Mouse (Mus musculus): ENCODE measurements around the gene Ntrk1. TPM values are rescaled to one million over a fixed set of nuclear protein-coding genes. Genes with fewer than 3 reads are reported as not detected.

Gene Ntrk1
- polyA plus RNA-seq, 1 experiment from 2014 or later: 8.4 TPM

Other genes starting within 250 kb of the Ntrk1 start
- 17.4 and 17.8 TPM in 2 replicates for gene Arhgef11, start 177.6 kb downstream of the Ntrk1 start, polyA plus RNA-seq (2015; fragmentation: Nextera tagmentation; extraction: Ambion mirVana)
- 0.66 and 0.84 TPM in 2 replicates for gene Lrrc71, start 46.5 kb downstream of the Ntrk1 start, polyA plus RNA-seq (2015; fragmentation: Nextera tagmentation; extraction: Ambion mirVana)
- gene Insrr, start 1.8 kb upstream of the Ntrk1 start, polyA plus RNA-seq (2015; fragmentation: Nextera tagmentation; extraction: Ambion mirVana): 1.2 and 1.5 TPM in 2 replicates
- gene Pear1, start 29.1 kb upstream of the Ntrk1 start, polyA plus RNA-seq (2015; fragmentation: Nextera tagmentation; extraction: Ambion mirVana): 40.8 and 51.0 TPM in 2 replicates
- gene Sh2d2a, start 51.6 kb upstream of the Ntrk1 start, polyA plus RNA-seq (2015; fragmentation: Nextera tagmentation; extraction: Ambion mirVana): 0.09 TPM in 1 of 2 replicates, not detected in the other
- 14.4 and 16.1 TPM in 2 replicates for gene Prcc, start 90.4 kb upstream of the Ntrk1 start, polyA plus RNA-seq (2015; fragmentation: Nextera tagmentation; extraction: Ambion mirVana)
- gene Hdgf, start 111.2 kb upstream of the Ntrk1 start, polyA plus RNA-seq (2015; fragmentation: Nextera tagmentation; extraction: Ambion mirVana): 221 and 234 TPM in 2 replicates
- gene Mrpl24, start 124.3 kb upstream of the Ntrk1 start, polyA plus RNA-seq (2015; fragmentation: Nextera tagmentation; extraction: Ambion mirVana): 85.4 TPM in 2 replicates
- 62.5 and 64.3 TPM in 2 replicates for gene Isg20l2, start 135.2 kb upstream of the Ntrk1 start, polyA plus RNA-seq (2015; fragmentation: Nextera tagmentation; extraction: Ambion mirVana)
- 17.7 and 23.0 TPM in 2 replicates for gene Rrnad1, start 135.6 kb upstream of the Ntrk1 start, polyA plus RNA-seq (2015; fragmentation: Nextera tagmentation; extraction: Ambion mirVana)
- gene Crabp2, start 153.5 kb upstream of the Ntrk1 start, polyA plus RNA-seq (2015; fragmentation: Nextera tagmentation; extraction: Ambion mirVana): 81.1 and 82.3 TPM in 2 replicates
- 31.1 and 34.6 TPM in 2 replicates for gene Nes, start 175.9 kb upstream of the Ntrk1 start, polyA plus RNA-seq (2015; fragmentation: Nextera tagmentation; extraction: Ambion mirVana)
- gene Bcan, start 205.1 kb upstream of the Ntrk1 start, polyA plus RNA-seq (2015; fragmentation: Nextera tagmentation; extraction: Ambion mirVana): 0.17 and 0.33 TPM in 2 replicates
- 0.12 and 0.23 TPM in 2 replicates for gene Hapln2, start 232.4 kb upstream of the Ntrk1 start, polyA plus RNA-seq (2015; fragmentation: Nextera tagmentation; extraction: Ambion mirVana)
- gene Gpatch4, start 247.9 kb upstream of the Ntrk1 start, polyA plus RNA-seq (2015; fragmentation: Nextera tagmentation; extraction: Ambion mirVana): 38.2 and 45.4 TPM in 2 replicates

All from kidney, embryonic 15.5 days (tissue).